Mouse (Mus musculus): ENCODE data around the gene Rom1. TPM values are rescaled to one million over a fixed set of nuclear protein-coding genes. Genes with fewer than 3 reads are reported as not detected.

The Rom1 gene
- 1.2 TPM for polyA plus RNA-seq (2014; fragmentation: Illumina TruSeq; extraction: RNeasy Lipid Tissue Mini Kit (QIAGEN cat#74804); ENCODE audit: low read depth, low replicate concordance)

DNA sequence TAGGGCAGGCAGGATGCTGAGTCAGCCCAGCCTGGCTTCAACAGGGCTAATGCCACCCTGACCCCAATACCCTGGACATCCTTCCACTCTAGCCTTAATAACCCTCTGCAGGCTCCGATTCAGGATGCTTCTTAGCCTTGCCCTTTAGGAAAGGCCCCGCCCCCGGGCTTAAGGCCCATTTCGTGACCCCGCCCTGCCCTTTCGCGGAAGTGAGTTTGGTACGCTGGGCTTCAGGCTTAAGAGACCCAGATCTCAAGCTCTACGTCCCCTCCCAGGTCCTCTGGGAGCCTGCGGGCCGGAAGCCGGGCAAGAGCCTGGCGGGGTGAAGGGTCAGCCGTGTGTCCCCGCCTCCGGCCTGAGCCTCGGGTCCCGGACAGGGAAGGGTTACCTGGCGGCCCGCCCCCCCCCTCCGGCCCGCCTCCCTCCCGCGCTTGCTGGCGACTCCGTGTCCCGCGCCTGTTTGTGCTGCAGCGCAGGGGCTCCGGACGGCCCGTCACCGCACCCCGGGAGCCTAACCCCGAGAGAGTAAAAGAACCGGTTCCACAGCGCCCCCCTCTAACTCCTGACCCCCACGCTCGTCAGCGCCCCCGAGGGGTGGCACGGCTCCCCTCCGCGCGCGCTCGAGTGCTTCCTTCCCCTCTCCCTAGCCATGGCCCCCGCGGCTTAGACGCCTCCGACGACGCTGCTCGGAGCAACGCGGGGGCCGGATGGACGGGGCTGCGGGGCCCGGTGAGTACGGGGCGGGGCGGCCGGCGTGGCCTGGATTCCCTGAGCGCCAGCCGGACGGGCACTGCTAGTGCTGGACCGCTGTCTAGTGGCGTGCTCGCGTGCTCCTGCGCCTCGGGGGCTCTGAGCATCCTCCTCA lies at the start of gene Rom1, which contains the start of gene Eml3:
Rom1 (minus strand) TSS at position 133 of the 865 bp plus-strand sequence.
Eml3 (plus strand) TSS at position 329 of the 865 bp plus-strand sequence.

DNA sequence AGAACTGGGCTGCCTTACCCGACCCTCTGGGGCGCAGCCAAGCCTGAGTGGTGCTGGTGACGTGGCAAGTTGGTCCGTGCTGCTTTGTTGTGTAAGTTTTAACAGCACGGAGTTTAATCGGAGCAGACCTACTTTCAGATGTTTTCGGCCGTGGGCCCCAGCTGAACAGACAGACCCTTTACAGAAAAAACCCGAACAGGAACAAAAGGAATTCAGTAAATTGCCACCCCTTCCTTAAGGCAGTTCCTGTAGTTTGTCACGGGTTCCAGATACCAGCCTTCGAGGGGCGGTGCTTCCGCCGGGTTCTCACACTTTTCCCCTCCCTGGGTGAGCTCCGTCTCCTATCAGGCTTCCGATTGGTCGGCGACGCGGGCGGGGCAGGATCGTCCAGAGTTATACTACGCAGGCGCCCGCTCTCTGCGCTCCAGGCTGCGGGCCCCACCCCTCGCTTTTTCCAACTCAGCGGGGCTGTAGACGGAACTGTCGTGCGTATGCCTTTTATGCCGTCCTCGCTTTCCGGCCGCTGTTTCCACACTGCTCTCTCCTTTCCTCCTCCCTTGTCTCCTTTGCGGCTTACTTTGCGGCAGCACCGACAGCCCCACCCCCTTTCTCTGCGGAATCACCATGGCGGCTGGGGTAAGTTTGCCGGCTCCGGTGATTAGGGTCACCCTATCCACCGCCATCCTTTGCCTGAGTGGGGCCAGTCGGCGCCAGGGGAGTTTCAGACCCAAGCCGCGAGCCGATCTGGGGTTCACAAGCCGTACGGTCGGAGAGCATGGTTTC lies 37.6 kb upstream of the Rom1 start, which contains the start of gene Eef1g:
Eef1g (plus strand) TSS at position 452 of the 783 bp plus-strand sequence.

DNA sequence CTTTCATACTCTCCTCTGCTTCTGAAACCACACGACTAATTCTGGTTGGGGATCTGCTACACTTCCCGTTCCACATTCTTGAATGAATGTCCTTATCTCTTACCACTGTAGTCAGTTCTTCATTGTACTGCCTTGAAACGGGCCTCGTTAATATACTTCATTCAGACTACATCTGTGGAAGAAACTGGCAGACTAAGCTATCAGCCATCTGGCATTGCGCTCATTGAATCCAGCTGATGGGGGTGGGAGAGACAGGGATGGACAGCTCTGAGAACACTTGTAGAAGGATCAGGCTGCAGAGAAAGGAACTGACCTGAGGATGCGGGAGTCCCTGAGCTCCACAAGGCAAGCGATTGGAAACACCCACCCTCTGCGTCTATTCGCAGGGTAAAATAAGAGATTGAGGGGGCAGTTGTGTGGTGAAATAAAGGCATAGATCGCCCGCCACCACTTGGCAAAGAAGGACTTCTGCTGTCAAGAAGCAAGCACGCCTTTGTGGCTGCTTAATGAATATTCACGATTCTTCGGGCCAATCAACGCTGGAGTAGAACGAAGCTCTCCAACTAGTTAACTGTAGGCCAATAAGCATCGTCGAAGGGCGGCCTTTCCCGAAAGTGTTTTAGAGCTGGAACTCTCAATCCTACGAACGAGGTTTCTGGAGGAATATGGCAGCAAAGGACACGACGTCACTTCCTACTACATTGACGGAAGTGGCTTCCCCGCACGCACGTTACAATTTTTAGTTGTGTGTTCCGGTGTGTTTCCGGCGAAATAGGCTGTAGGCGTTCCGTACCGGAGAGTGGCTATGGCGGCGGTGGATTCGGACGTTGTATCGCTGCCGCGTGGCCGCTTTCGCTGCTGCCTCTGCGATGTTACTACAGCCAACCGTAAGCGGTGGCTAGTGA lies 24.2 kb upstream of the Rom1 start, which contains the start of gene Tut1:
Tut1 (plus strand) TSS at position 713 of the 905 bp plus-strand sequence.

DNA sequence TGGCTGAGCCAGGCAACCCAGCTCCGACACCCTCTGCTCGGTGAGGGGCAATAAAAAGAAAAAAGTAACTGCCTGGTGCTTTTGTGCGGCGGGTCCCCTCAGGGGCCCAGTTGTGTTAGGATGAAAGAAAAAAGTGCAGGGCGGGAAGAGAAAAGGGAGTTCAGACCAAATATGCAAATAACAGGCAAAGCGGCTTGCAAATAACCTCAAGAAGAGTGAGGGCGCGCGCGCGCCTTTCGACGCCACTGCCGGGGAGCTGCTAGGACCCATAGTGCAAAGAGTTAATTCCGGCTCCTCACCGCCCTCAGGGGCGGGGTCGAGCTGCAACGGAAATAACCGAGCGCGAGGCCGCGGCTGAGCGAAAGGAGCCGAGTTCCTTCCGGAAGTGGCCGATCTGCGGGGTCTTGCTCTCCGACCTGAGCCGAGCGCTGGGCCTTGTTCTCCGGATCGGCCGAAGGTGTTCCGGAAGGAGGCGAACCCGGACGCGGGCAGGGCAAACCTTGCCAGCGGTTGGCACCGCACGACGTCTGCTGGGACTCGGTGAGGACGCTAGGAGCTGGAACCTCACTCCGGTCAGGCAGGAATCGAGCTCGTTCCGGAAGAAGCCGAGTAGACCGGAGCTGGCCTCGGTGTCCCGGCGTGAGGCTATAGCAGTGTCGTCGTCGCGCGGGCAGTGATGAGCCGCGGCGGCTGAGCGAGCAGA lies 12.5 kb upstream of the Rom1 start, which contains the start of gene Mta2:
Mta2 (plus strand) TSS at position 361 of the 703 bp plus-strand sequence.

DNA sequence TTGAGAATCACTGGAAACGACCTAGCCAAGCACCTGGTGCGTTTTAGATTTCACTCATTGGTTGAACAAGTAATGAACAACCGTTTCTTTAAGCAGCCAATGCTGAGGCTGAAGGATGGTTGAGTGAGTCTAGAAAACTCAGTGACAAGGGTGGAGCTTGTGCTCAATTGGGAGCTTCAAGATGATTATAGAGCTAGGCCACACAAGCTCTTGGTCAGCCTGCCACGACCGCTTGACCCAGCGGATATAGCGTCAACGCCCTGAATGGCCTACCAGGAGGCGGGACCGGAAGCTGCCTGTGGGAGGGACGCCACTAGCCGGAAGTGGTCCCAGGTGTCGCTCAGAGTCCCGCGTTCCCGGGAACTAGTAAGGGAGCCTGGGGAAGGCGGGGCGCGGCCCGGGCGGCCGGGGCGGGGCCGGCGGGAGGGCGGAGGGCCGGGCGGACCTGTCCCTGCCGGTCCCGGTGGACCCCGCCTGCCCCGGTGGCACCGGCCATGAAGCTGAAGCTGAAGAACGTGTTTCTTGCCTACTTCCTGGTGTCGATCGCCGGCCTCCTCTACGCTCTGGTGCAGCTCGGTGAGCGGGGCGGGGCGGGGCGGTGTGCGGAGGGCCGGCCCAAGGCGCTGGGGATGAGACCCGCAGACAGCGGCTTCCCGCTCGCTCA lies 9.0 kb downstream of the Rom1 start, which contains the start of gene B3gat3:
B3gat3 (plus strand) TSS at position 302 of the 664 bp plus-strand sequence.

DNA sequence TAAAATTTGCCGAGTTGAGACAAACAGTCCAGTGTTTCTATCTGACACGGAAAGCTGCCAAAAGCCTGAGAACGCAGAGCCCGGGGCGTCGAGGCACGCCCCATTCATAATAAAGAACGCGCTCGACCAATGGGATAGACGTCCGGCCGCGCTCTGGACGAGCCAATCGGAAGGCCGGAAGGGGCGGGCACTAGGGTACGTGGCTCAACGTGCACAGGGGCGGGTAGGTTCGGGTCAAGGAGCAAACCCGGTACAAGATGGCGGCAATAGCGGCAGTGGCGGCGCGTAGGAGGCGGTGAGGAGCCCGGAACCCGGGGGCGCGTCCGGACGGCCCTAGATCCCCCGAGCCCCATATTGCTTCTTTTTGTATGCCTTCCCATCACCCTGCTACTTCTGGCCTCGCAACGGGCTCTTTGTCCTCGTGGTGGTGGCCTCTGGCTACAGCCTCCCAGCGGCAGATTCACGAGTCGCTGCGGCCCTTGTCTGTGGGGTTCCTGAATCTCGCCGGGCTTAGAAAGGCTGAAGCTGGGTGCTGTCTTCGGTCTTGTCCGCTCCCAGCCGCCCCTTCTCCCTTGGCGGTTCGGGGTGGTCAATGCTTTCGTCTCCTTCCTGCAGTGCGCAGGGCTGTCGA lies 31.2 kb downstream of the Rom1 start, which contains the start of gene Ganab:
Ganab (plus strand) TSS at position 207 of the 631 bp plus-strand sequence.

DNA sequence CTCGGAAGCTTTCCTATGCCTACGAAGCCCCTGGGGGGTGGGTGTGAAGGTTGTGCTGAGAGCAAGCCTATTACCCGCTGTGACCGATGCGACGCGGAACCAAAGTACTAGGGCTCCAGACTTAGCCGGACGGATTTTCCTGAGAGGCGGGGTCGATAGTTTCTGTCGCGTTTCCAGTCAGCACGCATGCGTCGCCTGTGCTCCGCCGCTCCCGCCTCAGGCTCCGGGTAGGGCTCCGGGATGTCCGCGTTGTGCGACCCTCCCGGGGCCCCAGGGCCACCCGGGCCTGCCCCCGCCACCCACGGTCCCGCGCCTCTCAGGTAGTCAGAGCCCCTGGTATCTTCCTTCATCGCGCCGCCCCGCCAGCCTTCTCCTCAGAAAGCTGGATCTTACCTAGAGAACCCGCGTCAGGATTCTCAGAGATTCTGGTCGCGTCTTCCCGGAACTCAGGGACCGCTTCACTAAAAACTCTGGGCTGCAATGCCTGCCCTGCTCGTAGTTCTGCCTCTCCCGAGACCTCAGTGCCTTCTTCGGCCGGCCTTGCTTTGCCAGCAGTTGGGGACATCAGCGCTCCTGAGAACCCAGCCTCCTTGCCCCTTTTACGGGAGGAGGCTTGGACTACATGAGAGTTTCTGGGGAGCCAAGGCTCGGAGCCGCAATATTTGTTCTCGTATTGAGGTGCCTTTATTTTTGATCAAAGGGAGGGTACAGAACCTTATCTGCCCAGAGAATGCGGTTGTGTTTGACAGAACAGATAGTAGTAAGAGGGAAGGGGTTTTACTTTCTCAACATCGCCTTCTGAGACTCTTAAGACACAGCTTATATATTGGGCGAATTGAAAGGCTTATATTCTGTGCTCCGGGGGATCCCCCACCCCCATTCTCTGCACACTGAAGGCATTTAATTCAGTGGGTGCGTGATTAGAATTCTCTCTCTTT lies 36.1 kb downstream of the Rom1 start, which contains the start of gene Ints5:
Ints5 (plus strand) TSS at position 177 of the 938 bp plus-strand sequence.

DNA sequence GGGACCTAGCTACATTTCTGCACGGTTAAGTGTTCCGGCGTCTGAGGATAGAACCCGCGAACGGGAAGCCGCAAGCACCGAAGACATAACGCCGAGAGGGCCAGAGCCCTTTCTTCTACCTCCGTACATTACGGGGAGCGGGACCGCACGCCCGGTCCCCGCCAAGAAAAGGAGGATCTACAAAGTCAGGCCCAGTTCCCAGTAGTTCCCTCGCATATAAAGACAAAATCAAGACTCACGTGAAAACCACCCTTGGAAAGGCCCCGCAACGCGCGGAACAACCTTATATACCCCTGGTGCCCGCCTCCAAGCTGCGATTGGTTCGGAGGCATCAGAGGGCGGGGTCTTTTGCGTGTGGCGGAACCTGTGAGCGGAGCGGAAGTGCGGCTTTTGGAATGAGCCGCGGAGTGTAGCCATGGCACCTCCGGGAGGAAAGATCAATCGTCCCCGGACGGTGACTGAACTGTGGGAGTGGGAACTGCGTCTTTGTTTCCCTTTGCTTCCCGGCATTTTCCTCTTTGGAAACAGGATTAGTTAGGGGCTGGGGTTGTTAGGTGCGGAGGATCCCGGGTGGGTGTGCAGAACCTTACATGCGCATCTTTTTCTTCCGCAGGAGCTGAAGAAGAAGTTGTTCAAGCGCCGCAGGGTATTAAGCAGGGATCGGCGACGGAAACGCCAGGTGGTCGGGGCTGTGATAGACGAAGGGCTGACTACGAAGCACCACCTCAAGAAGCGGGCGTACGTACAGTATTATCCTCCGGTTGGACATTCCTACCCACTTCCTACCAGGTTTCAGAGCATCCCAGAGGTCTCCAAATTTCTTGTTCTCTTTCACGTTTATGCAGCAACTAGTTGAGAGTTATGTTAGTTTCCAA lies 40.4 kb downstream of the Rom1 start, which contains the start of the genes 1810009A15Rik and Gm49416:
1810009A15Rik (plus strand) TSS at position 343 of the 875 bp plus-strand sequence.
Gm49416 (plus strand) TSS at position 416 of the 875 bp plus-strand sequence.

DNA sequence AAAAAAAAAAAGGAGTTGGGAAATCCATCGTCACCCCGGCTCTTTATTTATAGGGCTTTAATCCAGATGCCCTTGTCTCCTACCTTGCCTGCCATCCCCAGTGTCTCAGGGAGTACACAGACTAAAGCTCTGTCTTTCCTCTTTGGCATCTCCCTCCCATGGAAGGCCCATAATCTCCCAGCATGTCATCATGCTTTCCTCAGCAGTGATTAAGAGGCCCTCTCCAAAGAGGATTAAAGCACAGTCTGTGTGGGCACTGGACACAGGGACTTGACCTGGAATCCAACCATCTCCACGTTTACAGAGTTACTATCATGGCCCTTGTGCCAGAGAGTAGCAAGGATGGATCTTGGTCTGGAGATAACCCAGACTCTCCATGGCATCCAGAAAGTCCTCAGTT lies 45.5 kb downstream of the Rom1 start, which contains the start of the genes Lbhd1 and Gm49403:
Lbhd1 (plus strand) TSS at position 117 of the 400 bp plus-strand sequence.
Gm49403 (plus strand) TSS at position 315 of the 400 bp plus-strand sequence.

DNA sequence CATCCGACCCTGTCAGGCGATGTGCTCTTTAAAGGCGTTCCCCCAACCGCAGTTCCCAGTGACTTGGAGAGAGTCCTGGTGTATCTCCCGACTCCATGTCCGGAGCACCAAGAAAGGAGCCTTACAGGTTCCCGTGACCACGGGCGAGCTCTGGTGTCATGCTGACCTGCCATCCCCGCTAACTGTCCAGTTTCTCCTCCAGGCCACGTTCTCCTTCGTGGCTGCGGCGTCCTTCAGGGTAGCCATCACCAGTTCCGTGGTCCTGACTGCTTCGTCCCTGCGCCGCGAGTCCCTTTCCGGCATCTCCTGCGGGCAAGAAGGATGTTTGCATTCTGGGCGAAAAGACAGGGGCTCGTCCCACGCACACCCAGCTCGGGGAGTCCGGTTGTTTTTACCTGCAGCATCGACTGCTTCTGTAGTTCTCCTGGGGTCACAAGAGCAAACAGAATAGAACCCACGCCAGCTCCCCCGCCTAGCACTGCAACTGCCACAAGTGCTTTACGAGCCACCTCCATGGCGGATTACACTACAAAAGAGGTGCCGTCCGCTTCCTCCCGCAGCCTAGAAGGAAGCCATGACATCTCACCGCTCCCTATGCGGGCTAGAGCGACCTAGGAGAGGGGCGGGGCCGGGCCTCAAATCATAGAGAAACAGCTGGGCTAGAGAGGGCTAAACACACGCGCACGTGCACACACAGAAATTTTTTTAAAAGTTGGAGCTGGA lies 48.7 kb downstream of the Rom1 start, which contains the start of gene Uqcc3:
Uqcc3 (minus strand) TSS at position 613 of the 723 bp plus-strand sequence.

Other genes starting within 250 kb of the Rom1 start
- gene Slc3a2, start 206.0 kb downstream of the Rom1 start, polyA plus RNA-seq (2014; fragmentation: Illumina TruSeq; extraction: RNeasy Lipid Tissue Mini Kit (QIAGEN cat#74804); ENCODE audit: low read depth, low replicate concordance), result 109 TPM
- gene Wdr74, start 193.5 kb downstream of the Rom1 start, polyA plus RNA-seq (2014; fragmentation: Illumina TruSeq; extraction: RNeasy Lipid Tissue Mini Kit (QIAGEN cat#74804); ENCODE audit: low read depth, low replicate concordance), result 12.8 TPM
- 11.7 TPM for gene 1700092M07Rik, start 188.6 kb downstream of the Rom1 start, polyA plus RNA-seq (2014; fragmentation: Illumina TruSeq; extraction: RNeasy Lipid Tissue Mini Kit (QIAGEN cat#74804); ENCODE audit: low read depth, low replicate concordance)
- gene Stx5a, start 187.9 kb downstream of the Rom1 start, polyA plus RNA-seq (2014; fragmentation: Illumina TruSeq; extraction: RNeasy Lipid Tissue Mini Kit (QIAGEN cat#74804); ENCODE audit: low read depth, low replicate concordance), result 48.6 TPM
- gene Nxf1, start 172.3 kb downstream of the Rom1 start, polyA plus RNA-seq (2014; fragmentation: Illumina TruSeq; extraction: RNeasy Lipid Tissue Mini Kit (QIAGEN cat#74804); ENCODE audit: low read depth, low replicate concordance), result 182 TPM
- gene Tmem223, start 158.4 kb downstream of the Rom1 start, polyA plus RNA-seq (2014; fragmentation: Illumina TruSeq; extraction: RNeasy Lipid Tissue Mini Kit (QIAGEN cat#74804); ENCODE audit: low read depth, low replicate concordance), result 4.5 TPM
- gene Tmem179b, start 154.9 kb downstream of the Rom1 start, polyA plus RNA-seq (2014; fragmentation: Illumina TruSeq; extraction: RNeasy Lipid Tissue Mini Kit (QIAGEN cat#74804); ENCODE audit: low read depth, low replicate concordance), result 14.4 TPM
- 3.2 TPM for gene Taf6l, start 142.9 kb downstream of the Rom1 start, polyA plus RNA-seq (2014; fragmentation: Illumina TruSeq; extraction: RNeasy Lipid Tissue Mini Kit (QIAGEN cat#74804); ENCODE audit: low read depth, low replicate concordance)
- gene Polr2g, start 130.8 kb downstream of the Rom1 start, polyA plus RNA-seq (2014; fragmentation: Illumina TruSeq; extraction: RNeasy Lipid Tissue Mini Kit (QIAGEN cat#74804); ENCODE audit: low read depth, low replicate concordance), result 51.5 TPM
- gene Zbtb3, start 126.8 kb downstream of the Rom1 start, polyA plus RNA-seq (2014; fragmentation: Illumina TruSeq; extraction: RNeasy Lipid Tissue Mini Kit (QIAGEN cat#74804); ENCODE audit: low read depth, low replicate concordance), result 5.3 TPM
- gene Ttc9c, start 110.0 kb downstream of the Rom1 start, polyA plus RNA-seq (2014; fragmentation: Illumina TruSeq; extraction: RNeasy Lipid Tissue Mini Kit (QIAGEN cat#74804); ENCODE audit: low read depth, low replicate concordance), result 14.5 TPM
- 45.8 TPM for gene Hnrnpul2, start 109.3 kb downstream of the Rom1 start, polyA plus RNA-seq (2014; fragmentation: Illumina TruSeq; extraction: RNeasy Lipid Tissue Mini Kit (QIAGEN cat#74804); ENCODE audit: low read depth, low replicate concordance)
- gene AC129217.1, start 99.6 kb downstream of the Rom1 start, polyA plus RNA-seq (2014; fragmentation: Illumina TruSeq; extraction: RNeasy Lipid Tissue Mini Kit (QIAGEN cat#74804); ENCODE audit: low read depth, low replicate concordance), result 0.76 TPM
- 360 TPM for gene Bscl2, start 91.9 kb downstream of the Rom1 start, polyA plus RNA-seq (2014; fragmentation: Illumina TruSeq; extraction: RNeasy Lipid Tissue Mini Kit (QIAGEN cat#74804); ENCODE audit: low read depth, low replicate concordance)
- 0.53 TPM for gene Gng3, start 90.2 kb downstream of the Rom1 start, polyA plus RNA-seq (2014; fragmentation: Illumina TruSeq; extraction: RNeasy Lipid Tissue Mini Kit (QIAGEN cat#74804); ENCODE audit: low read depth, low replicate concordance)
- 0.56 TPM for gene Lrrn4cl, start 78.6 kb downstream of the Rom1 start, polyA plus RNA-seq (2014; fragmentation: Illumina TruSeq; extraction: RNeasy Lipid Tissue Mini Kit (QIAGEN cat#74804); ENCODE audit: low read depth, low replicate concordance)
- gene Ubxn1, start 57.9 kb downstream of the Rom1 start, polyA plus RNA-seq (2014; fragmentation: Illumina TruSeq; extraction: RNeasy Lipid Tissue Mini Kit (QIAGEN cat#74804); ENCODE audit: low read depth, low replicate concordance), result 23.5 TPM
- 2.4 TPM for gene Uqcc3, start 48.4 kb downstream of the Rom1 start, polyA plus RNA-seq (2014; fragmentation: Illumina TruSeq; extraction: RNeasy Lipid Tissue Mini Kit (QIAGEN cat#74804); ENCODE audit: low read depth, low replicate concordance)
- gene Lbhd1, start 45.6 kb downstream of the Rom1 start, polyA plus RNA-seq (2014; fragmentation: Illumina TruSeq; extraction: RNeasy Lipid Tissue Mini Kit (QIAGEN cat#74804); ENCODE audit: low read depth, low replicate concordance), result 107 TPM
- not detected for gene Gm49403, start 45.4 kb downstream of the Rom1 start, polyA plus RNA-seq (2014; fragmentation: Illumina TruSeq; extraction: RNeasy Lipid Tissue Mini Kit (QIAGEN cat#74804); ENCODE audit: low read depth, low replicate concordance)
- gene 1810009A15Rik, start 40.5 kb downstream of the Rom1 start, polyA plus RNA-seq (2014; fragmentation: Illumina TruSeq; extraction: RNeasy Lipid Tissue Mini Kit (QIAGEN cat#74804); ENCODE audit: low read depth, low replicate concordance), result 35.7 TPM
- gene Gm49416, start 40.4 kb downstream of the Rom1 start, polyA plus RNA-seq (2014; fragmentation: Illumina TruSeq; extraction: RNeasy Lipid Tissue Mini Kit (QIAGEN cat#74804); ENCODE audit: low read depth, low replicate concordance), result not detected
- 0.32 TPM for gene Ints5, start 36.4 kb downstream of the Rom1 start, polyA plus RNA-seq (2014; fragmentation: Illumina TruSeq; extraction: RNeasy Lipid Tissue Mini Kit (QIAGEN cat#74804); ENCODE audit: low read depth, low replicate concordance)
- gene Ganab, start 31.3 kb downstream of the Rom1 start, polyA plus RNA-seq (2014; fragmentation: Illumina TruSeq; extraction: RNeasy Lipid Tissue Mini Kit (QIAGEN cat#74804); ENCODE audit: low read depth, low replicate concordance), result 30.6 TPM
- 2.5 TPM for gene B3gat3, start 9.0 kb downstream of the Rom1 start, polyA plus RNA-seq (2014; fragmentation: Illumina TruSeq; extraction: RNeasy Lipid Tissue Mini Kit (QIAGEN cat#74804); ENCODE audit: low read depth, low replicate concordance)
- 0.77 TPM for gene Eml3, start 196 bp upstream of the Rom1 start, polyA plus RNA-seq (2014; fragmentation: Illumina TruSeq; extraction: RNeasy Lipid Tissue Mini Kit (QIAGEN cat#74804); ENCODE audit: low read depth, low replicate concordance)
- 44.3 TPM for gene Mta2, start 12.5 kb upstream of the Rom1 start, polyA plus RNA-seq (2014; fragmentation: Illumina TruSeq; extraction: RNeasy Lipid Tissue Mini Kit (QIAGEN cat#74804); ENCODE audit: low read depth, low replicate concordance)
- 7.6 TPM for gene Tut1, start 24.5 kb upstream of the Rom1 start, polyA plus RNA-seq (2014; fragmentation: Illumina TruSeq; extraction: RNeasy Lipid Tissue Mini Kit (QIAGEN cat#74804); ENCODE audit: low read depth, low replicate concordance)
- 146 TPM for gene Eef1g, start 37.7 kb upstream of the Rom1 start, polyA plus RNA-seq (2014; fragmentation: Illumina TruSeq; extraction: RNeasy Lipid Tissue Mini Kit (QIAGEN cat#74804); ENCODE audit: low read depth, low replicate concordance)
- gene Ahnak, start 59.9 kb upstream of the Rom1 start, polyA plus RNA-seq (2014; fragmentation: Illumina TruSeq; extraction: RNeasy Lipid Tissue Mini Kit (QIAGEN cat#74804); ENCODE audit: low read depth, low replicate concordance), result 4.2 TPM
- gene Scgb1a1, start 158.6 kb upstream of the Rom1 start, polyA plus RNA-seq (2014; fragmentation: Illumina TruSeq; extraction: RNeasy Lipid Tissue Mini Kit (QIAGEN cat#74804); ENCODE audit: low read depth, low replicate concordance), result not detected
- gene Asrgl1, start 206.3 kb upstream of the Rom1 start, polyA plus RNA-seq (2014; fragmentation: Illumina TruSeq; extraction: RNeasy Lipid Tissue Mini Kit (QIAGEN cat#74804); ENCODE audit: low read depth, low replicate concordance), result 224 TPM